Mouse (Mus musculus): ENCODE data around the gene Krtap28-13.

Krtap28-13 gene

GRCm38 (mm10) chr1:83084790-83085189 lies 24.1 kb downstream of the Krtap28-13 start:
- no peak for DNase-seq (ENCODE audit: extremely low read depth, low read depth, low spot score)

- no peak for DNase-seq (ENCODE audit: extremely low read depth, low read depth, low spot score)
Observed at GRCm38 (mm10) chr1:83091268-83091667, 30.5 kb downstream of the Krtap28-13 start.

DNA sequence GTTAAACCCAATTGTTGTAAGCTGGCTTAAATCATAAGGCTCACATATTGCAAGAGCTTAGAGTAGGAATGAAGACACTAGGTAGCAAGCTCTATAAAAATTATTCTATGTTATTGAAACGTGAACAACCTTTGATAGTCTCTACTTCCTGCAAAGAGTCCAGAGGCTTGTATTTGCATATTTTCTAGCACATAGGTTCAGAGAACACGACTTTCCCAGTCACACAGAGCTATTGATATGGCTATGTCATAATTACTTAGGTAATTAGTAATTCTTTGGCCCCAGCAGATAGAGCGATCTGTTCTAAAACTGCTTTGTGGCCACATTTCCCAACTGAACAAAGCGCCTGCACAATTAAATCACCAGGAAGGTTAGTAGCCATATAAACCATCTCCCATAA lies 36.2 kb downstream of the Krtap28-13 start:
- no peak for DNase-seq (ENCODE audit: extremely low read depth, low read depth, low spot score)

DNA sequence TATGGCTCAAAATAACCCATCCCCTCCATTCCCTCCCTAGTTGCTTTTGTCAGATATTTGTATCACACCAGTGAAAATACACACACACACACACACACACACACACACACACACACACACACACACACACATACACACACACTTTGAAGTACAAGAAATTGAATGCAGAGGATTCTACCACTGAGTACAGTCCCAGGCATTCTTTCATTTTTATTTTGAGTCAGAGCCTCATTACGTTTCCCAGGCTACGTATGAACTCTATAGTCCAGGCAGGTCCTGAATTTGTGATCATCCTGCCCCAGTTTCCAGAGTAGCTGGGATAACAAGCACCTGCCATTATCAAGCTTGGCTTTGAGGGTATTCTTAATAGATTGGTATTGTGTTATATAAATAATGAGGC lies 38.4 kb downstream of the Krtap28-13 start:
- DNase-seq (ENCODE audit: extremely low read depth, low read depth, low spot score), result no peak

DNA sequence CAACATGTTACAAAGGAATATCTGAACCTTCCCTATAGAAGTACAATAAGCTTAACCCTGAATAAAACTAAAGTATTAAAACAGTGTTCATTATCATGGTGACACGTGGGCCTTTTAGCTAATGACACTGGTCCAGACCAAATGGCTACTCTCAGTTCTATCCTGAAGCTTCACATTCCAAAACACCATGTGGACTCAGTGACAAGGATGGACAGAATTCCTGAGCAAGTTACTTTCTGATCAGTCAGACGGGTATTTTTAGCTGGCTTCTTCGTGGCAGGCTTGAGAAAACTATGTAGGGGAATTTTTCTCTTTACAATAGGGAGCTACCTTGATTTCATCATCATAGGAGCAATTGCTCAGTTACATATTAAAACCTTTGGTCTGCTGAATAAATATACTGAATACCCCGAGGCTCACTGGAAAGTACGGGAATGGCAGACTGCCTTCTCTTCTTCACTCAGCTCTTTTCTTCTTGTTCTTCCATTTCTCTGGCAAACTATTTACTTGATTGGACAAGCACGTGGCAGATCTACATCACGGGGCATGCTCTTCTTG lies 38.9 kb downstream of the Krtap28-13 start:
- no peak for DNase-seq (ENCODE audit: extremely low read depth, low read depth, low spot score)

DNA sequence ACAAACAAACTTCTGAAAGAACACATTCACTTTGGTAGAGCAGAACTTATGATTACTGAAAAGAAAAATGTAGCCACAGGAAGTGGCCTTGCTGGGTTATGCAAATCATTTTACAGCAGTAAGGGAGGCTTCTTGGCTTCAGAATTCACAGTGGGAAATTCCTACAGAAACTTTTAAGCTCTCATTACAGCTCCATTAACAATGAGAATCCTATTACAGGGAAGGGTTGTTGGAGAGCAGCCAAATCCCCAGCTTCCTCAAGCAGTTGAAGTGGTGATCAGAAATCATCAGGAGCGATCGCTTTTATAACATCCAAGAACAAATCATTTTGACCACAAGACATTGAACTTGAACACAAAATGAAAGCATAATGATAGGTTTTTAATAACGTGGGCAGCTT lies 41.2 kb downstream of the Krtap28-13 start:
- DNase-seq (ENCODE audit: extremely low read depth, low read depth, low spot score), result no peak

DNA sequence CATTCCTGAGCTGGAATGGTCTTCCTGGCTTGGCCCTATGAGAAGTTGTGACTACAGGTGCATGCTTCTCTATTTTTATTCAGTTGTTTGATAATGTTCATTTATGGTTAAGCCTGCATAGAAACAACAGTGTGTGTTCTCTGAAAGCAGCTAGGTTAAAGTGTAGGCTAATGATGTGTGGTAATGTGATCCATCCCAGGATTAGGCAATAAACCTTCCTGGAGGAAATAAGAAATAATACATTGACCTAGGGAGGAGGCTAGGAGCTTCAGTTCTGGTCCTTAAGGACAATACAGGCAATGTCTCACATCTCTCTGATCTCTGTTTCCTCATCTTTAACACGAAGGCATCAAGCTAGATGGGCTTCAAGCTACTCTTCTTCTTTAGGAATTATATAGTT lies 44.7 kb downstream of the Krtap28-13 start:
- no peak for DNase-seq (ENCODE audit: extremely low read depth, low read depth, low spot score)

DNA sequence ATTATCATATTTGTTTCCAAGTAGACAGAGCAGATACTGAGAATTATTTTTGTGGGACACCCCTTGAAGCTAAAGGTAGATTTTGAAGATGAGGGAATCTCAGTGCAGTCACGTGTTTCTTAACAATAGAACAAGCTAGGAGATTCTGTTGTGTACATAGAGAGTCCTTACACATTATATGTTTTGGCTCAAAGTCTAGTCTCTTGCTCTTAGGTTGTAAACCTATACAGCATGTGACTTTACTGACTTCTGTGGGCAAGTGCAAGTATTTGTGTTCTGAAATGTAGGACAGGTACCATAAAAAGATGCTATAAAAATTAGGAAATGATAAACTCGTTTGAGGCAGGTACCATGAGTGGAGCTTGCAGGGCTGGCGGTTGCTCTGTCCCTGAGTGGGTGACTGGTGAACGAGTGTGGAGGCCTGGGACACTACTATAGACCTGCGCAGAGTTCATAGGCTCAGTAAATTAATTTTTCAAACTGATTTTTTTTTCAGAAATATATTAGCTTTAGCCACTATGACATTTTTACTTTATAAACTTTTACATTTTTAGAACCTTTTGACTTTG lies 46.8 kb downstream of the Krtap28-13 start:
- no peak for DNase-seq (ENCODE audit: extremely low read depth, low read depth, low spot score)

- no peak for DNase-seq (ENCODE audit: extremely low read depth, low read depth, low spot score)
Observed at GRCm38 (mm10) chr1:83110992-83111391, 50.3 kb downstream of the Krtap28-13 start.

Measured in fat pad, adult 2 months (tissue).